Mouse (Mus musculus) urinary bladder, adult 2 months (tissue): ENCODE measurements around the gene Kcne2. TPM values are rescaled to one million over a fixed set of nuclear protein-coding genes. Genes with fewer than 3 reads are reported as not detected.
A peak's percentile ranks its signal among the peaks of the same experiment; 100 is the strongest.

Source experiments
- DNase-seq: peaks from one replicate; pipeline ENCODE4 v3.0.0; 2022; ENCODE audit warnings: low spot score
- polyA plus RNA-seq: library from polyadenylated mRNA; depleted of rRNA; stranded (reverse); fragments of >200 nt; gene quantifications from 2 replicates; pipeline ENCODE4 v1.2.3, GENCODE M21; 2012; rRNA removed

Kcne2 gene
- polyA plus RNA-seq, 1 experiment, result not detected

DNA sequence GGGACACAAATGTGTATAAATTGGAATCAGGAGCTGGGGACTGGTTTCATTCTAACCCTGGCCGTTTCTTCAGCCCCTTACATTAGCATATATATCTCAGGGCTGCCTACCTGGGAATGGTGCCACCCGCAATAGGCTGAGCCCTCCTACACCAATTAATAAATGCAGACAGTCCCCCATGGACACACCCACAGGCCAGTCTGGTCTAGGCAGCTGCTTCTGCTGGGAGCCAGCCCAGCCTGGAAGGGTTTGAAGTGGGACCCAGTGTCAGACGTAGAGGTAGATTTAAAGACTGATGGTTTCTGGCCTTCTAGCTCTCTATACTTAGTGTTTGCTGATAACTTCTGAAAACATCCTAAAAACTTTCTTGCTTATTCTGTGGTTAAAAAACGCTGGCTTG is 16.9 kb downstream of the Kcne2 start:
- no peak for DNase-seq

DNA sequence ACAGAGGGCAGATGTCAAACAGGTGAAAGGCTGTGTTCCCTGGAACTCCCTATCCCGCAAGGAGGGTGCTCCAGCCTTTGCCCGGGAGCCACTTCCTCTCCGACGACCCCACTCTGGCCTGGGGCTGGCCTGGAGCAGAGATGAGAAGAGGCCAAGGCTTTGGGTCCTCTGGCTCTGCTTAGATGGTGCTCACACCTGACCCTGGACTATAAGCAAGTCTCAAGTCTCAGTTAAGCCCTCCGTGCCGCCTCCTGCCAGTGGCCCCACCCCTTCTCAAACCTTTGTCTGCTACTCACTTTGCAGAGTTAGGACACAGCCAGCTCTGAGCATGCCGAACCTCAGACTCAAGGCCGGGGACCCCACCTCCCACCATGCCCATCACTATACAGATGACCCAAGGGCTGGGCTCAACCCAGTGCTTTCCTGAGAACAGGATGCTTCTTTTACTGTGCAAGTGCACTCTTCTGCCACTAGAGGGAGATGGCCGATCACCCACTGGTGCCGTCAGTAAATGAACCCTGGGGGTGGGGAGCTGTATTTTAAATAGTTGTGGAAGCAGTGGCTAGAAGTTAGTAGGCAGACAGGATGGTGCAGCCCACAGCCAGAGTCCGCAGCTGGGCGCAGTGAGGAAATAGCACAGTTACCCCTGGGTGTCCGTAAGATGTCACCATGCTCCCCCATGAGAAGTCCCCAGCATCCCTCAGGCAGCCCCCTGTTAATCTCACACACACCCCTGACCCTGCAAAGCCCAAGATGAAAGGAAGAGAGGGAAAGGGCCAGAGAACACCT is 22.0 kb downstream of the Kcne2 start:
- DNase-seq, result no peak

DNA sequence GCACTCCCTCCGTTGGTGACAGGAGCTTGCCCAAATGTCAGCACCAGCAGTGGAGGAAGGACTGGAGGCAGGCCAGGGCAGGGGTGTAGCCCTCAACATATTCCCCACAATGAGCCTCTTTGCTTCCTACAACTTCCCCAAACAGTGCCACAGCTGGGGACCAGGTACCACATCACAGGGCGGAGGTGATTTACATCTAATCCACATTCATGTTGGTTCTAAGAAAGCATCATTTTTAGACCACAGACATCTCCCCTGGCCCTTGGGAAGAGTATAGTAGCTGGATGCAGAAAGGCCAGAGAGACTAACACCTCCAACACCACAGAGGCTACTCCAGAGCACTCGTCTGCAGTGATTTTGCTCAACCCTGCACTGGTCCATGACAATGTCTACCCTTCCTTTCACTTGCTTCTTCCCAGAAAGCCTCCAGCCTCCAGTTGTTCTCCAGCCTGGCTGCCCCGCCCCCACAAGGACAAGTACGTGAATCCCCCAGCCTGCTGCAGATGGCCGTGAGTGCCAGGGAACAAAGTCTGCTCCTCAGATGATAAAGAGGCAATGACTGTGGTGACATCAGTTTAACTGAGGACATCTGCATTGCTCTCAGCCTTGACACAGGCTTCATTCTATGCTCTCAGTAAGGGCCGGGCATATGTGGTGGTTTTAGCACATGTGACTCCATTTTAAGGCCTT is 24.0 kb downstream of the Kcne2 start:
- DNase-seq, result no peak

DNA sequence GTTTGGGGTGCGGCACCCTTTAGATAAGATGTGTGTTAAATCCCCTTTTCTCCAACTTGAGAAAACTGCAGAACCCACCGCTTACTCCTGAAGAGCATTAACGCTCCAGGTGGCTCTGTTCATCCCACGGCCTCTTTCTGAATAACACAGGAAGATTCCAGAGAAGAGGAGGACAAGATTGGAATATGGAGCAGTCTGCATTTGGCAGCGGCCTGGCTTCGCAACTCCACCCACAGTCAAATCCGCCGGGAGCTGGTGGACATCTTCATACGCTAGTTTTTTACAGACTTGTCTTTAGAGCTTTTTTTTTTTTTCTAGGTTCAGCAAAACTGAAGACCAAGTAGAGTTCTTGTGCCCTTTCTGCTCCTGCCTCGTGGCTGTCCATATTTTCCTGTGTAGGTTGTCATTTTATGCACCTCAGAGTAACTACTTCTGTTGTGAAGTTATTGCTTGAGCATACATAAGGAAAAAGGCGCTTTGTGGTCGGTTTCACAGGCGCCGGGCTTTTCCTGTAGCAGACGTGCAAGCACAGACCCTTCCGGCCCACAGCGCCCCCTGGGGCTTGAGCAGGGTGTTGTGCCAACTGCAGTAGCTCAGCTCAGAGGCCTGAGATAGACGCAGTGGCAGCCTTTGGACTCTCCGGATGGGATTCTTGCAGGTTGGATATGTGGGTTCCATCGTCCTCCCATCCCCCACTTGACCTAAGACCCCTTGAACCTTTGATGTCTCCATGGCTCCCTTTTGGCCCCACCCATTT is 27.3 kb downstream of the Kcne2 start:
- no peak for DNase-seq

DNA sequence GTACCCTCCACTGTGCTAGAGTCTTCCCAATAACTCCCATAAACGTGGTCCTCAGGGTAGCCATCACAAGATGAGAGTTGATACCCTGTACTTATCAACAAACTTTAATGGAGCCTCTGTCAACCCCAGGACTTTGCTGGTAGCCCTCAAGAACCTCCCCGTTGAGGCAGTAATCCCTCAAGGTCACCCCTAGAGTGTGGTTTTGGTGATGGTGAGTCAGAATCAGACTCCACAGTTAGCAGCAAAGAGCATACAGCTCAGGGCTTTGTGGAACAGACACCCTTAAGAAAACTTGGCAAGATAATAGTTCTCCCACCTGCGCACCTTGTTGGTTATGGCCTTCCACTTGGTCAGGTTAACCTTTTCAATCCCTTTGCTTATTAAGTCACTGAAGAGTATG is 28.2 kb downstream of the Kcne2 start:
- no peak for DNase-seq

DNA sequence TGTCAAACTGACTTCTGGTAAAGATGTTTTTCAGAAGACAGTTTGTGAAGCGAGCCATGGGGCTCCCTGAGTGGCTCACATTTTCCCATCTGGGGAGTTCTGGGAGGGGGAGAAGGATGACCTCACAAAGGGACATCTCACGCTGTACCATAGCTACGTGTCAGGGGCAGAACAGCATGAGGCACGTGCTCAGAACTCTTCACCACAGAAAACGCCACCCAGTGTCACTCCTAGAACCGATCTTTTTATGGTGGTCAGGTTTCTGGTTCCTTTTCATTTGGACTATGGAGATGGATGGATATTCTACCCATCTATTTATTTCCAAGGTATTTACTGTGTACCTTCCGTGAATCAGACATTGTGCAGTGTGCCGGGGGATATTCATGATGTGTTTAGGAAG is 29.2 kb downstream of the Kcne2 start, which contains the start of gene Fam243:
TSS of gene Fam243 (minus strand) at position 101 of the 400 bp plus-strand sequence.
- no peak for DNase-seq

DNA sequence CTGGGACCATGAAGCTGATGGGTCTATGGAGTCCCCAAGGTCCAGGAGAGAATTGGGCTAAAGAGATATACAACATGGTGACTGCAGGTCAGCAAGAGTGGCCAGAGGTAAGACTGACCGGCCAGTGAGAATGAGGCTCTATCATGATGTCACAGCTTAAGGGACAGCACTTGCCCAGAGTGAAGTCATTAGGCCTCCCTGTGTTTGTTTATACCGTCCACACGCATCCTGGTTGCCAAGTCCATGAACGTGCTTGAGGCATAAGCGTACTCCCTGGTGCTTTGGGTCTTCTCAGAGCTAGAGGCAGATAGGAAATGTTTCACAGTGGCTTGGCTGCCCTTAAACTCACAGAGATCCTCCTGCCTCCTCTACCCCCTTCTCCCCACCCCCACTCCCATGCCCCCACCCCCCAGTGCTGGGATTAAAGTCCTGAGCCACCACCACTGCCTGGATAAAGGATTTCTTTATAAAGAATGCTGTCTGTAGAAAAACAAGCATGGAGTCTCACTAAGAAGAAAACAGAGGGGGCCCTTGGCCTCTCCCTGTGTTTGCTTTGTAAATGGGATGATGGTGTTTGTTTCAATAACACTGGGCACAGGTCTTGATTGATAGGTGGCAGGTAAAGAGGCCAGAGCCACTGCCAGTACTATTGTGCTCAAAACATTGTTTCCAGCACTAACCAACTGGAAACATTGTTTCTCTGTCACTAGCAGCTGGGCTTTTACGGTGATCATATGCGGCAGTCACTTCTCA is 32.3 kb downstream of the Kcne2 start:
- no peak for DNase-seq

DNA sequence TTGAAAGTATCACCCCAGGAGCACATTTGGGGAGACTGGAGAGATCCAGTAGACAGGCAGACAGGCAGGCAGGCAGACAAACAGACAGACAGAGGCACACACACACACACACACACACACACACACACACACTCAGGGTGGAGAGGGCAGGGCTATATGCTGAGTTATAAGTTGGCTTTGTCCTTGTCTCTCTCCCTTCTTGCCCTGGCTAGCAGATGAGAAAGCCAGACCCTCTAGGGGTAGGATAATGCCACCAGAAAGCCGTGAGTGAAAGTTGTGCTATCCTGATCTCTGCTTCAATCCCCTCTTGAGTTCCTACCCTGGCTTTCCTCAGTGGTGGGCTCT is 32.8 kb downstream of the Kcne2 start:
- no peak for DNase-seq

DNA sequence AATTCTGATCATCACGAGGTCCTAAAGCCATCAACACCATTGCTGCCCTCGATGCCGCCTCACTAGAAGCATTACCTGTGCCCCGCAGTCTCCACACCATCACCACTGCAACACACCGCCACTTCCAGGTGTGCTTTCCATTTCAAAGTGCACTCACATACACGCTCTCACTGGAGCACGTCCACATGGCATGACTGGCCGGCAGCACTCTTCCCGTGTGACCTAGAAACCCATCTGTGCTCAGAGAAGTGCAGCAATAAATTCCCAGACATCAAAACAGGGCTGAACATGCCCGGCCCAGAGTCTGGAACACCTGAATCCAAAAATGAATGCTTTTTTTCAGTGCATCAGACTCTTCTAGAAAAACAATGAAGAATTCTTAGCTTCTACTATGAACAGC is 35.7 kb downstream of the Kcne2 start:
- DNase-seq, result no peak

DNA sequence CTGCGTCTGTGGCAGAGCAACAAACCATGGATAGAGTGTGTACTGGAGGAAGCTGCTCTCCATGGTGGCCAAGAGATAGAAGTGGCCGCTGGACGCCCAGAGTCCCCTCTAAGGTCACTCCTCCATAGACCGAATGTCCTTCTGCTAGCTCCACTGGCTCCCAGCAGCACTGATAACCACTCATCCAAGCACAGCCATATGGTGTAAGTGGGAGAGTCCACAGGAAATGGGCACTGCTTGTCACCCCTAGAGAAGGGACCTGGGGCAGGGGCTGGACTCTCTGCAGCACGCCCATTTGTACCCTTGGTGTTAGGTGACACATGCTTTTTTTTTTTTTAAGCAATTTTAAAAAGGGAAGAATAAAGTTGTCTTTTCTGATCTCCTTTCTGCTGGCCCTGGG is 38.8 kb downstream of the Kcne2 start:
- DNase-seq, result no peak

DNA sequence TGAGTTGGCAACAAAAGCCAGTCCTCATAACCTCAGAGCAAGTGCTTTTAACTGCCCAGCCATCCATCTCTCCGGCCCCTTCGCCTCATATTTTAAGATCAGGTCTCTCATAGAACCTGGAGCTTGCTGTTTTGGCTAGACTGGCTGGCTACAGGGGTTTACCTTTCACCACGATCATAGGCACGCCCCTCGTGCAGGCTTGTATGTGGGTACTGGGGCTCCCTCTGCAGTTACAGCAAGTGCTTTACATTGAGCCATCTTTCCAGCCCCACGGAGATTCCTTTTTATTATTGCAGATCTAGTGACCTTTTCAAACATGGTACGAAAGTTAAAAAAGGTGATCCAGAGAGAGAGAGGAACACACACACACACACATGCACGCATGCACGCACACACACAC is 42.4 kb downstream of the Kcne2 start:
- DNase-seq, result no peak

DNA sequence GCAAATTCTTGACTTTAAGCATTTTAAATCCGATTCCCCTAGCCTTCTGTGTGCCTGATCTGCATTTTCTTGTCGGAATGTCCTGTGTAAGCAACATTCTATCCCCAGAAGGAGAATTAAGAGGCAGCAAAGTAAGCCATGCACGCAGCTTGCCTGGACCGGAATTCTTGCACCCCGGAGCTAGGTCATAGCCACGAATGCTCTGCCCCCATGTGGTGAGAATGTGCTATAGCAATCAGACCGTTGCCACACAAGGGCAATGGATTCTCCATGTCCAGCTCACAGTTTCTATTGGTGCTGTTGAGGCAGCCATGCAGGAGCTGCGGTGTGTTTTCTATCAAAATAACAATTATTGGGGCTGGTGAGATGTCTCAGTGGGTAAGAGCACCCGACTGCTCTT is 44.1 kb downstream of the Kcne2 start:
- no peak for DNase-seq

DNA sequence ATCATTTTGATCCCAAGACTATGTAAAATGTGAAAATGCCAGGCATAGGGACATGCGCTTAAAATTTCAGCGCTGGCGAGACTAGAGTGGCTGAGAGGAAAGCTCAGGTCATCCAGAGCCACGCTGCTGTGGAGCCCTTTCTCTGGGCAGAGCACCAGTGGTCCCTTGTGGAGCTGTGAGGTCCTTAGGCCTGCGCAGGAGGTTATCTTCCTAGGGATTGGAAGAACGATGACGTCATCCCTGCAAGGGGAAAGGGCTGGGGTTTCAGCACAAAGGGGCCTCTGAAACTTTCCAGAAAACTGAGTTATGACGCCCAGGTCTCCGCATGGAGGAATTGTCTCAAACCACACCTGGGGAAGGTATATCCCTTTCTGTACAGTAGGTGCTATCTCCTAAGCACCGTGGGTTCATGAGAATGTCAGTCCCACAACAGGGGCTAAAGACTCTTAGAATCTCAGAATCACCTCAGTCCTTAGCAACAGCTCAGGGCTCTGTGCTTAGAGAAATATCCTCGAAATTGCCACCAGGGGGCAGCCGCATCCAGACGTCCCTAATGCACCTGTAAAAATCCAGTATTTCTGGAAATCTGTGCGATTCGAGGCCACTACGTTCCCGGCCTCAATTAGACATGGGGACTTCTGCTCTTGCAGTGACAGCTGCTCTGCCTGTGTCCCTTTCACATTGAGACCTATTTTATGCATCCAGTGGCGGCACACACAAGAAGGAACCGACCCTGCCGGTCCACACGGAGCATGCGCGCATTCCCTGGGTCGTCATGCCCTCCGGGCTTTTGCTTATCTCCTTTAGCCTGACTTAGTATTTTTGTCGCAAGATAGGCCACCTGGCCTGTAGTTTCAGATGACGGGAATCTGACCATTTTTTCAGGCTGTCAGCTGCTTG is 48.7 kb downstream of the Kcne2 start:
- DNase-seq, result peak; percentile 46

DNA sequence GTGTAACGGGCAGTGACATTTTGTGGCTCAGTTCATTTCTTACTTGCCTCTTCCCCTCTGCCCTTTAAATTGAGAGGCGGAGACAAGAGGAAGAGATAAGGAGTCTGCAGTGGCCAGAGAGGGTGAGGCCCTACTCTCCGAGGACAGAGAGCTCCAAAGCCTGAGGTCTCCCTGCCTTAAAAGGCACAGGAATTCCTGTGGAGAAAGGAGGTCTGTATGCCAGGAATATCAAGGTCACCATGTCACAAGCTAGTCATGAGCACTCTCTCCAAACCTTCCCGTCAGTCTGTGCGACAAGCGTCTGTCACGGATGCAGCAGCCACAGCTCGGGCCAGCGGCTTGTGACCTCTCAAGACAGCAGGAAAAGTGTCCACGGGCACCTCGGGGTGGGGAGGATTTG is 53.0 kb downstream of the Kcne2 start:
- no peak for DNase-seq

DNA sequence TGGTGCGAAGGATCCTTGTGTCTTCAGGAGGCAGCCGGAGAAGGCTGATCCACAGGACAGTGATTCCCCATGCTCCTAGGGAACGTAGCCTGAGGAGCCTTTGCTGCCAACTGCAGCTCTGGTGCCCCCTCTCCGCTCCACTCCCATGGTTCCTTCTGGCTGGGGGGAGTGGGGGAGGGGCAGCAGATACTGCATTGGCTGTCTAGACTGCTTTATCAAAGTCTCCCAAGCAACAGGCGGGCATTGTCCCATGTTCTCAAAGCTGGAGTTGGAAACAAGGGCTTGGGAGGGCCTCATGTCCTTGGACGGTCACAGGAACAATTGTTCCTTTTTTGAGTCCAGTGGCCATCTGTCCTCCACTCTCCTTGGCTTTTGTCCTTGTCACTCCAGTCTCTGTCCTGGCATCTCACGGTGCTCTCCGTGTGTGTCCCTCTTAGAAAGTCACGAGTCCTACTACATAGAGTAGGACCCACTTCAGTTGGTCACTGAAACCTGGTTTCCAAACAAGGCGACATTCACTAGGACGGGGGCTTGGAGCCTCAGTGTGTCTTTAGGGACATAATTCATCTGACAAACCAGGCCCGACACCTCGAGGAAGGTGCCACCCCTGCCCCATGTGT is 54.2 kb downstream of the Kcne2 start:
- DNase-seq, result no peak

Other genes with a start within 250 kb of the Kcne2 start
- 63.4 and 64.4 TPM in 2 replicates for gene Mrps6, start 234.1 kb upstream of the Kcne2 start, polyA plus RNA-seq
- 0.07 TPM in 1 of 2 replicates, not detected in the other for gene Gm49711, start 234.1 kb upstream of the Kcne2 start, polyA plus RNA-seq
- 2.0 and 2.2 TPM in 2 replicates for gene Slc5a3, start 234.1 kb upstream of the Kcne2 start, polyA plus RNA-seq
- 60.7 and 70.4 TPM in 2 replicates for gene Smim11, start 8.9 kb downstream of the Kcne2 start, polyA plus RNA-seq
- gene Fam243, start 29.1 kb downstream of the Kcne2 start, polyA plus RNA-seq, result not detected in 2 replicates
- 9.8 and 10.2 TPM in 2 replicates for gene Kcne1, start 67.1 kb downstream of the Kcne2 start, polyA plus RNA-seq
- 24.9 and 26.4 TPM in 2 replicates for gene Rcan1, start 178.5 kb downstream of the Kcne2 start, polyA plus RNA-seq
- 0.25 and 0.27 TPM in 2 replicates for gene Clic6, start 193.3 kb downstream of the Kcne2 start, polyA plus RNA-seq